Mouse (Mus musculus) intestine, embryonic 14.5 days (tissue): ENCODE data around the gene Slc36a1. TPM values are rescaled to one million over a fixed set of nuclear protein-coding genes. Genes with fewer than 3 reads are reported as not detected.

Source experiments
- ATAC-seq: fragments of 200-750 bp; cut with Nextera tagmentation; replicated peaks from 2 replicates; pipeline ENCODE4 v1.8.0; 2017; ENCODE audit warnings: low read depth, moderate number of reproducible peaks, moderate TSS enrichment, moderate library complexity; ENCODE audit not compliant: low FRiP score, low TSS enrichment
- DNase-seq: peaks from one replicate; pipeline ENCODE4 v3.0.0-alpha.2; 2018; ENCODE audit warnings: low spot score
- H3K27ac ChIP-seq: fragments of 300-500 bp; sonication (generic); 2 replicates; pipeline ENCODE4 v1.5.1; 2014; ENCODE audit warnings: low read depth, mild to moderate bottlenecking, control low read depth
- H3K27me3 ChIP-seq: fragments of 300-500 bp; sonication (generic); replicated peaks from 2 replicates; pipeline ENCODE4 v1.6.1; 2014; ENCODE audit warnings: low read length, control low read depth; ENCODE audit not compliant: control insufficient read depth, insufficient read depth
- H3K36me3 ChIP-seq: fragments of 300-500 bp; sonication (generic); 2 replicates; pipeline ENCODE4 v1.6.1; 2014; ENCODE audit warnings: low read length, control low read depth; ENCODE audit not compliant: control insufficient read depth, insufficient read depth
- H3K4me1 ChIP-seq: fragments of 300-500 bp; sonication (generic); replicated peaks from 2 replicates; pipeline ENCODE4 v1.6.1; 2014; ENCODE audit warnings: low read length, control low read depth, mixed read lengths; ENCODE audit not compliant: control insufficient read depth, insufficient read depth
- H3K4me2 ChIP-seq: fragments of 300-500 bp; sonication (generic); 2 replicates; pipeline ENCODE4 v1.6.1; 2014; ENCODE audit warnings: low read length
- H3K4me3 ChIP-seq: fragments of 300-500 bp; sonication (generic); 2 replicates; pipeline ENCODE4 v1.5.1; 2014; ENCODE audit warnings: low read depth, low read length, control low read depth, mixed read lengths
- H3K9ac ChIP-seq: fragments of 300-500 bp; sonication (generic); 2 replicates; pipeline ENCODE4 v1.6.1; 2014; ENCODE audit warnings: mild to moderate bottlenecking, low read length
- H3K9me3 ChIP-seq: fragments of 300-500 bp; sonication (generic); 2 replicates; pipeline ENCODE4 v1.6.1; 2016; ENCODE audit warnings: low read length, control low read depth; ENCODE audit not compliant: control insufficient read depth
- WGBS: fragments of 180-500 bp; shearing (Covaris S2); extraction: QIAGEN DNeasy Blood & Tissue Kit; methylation state at CpG from one replicate; pipeline ENCODE4 v1.1.7; 2014; 5-methylcytosine and 5-hydroxymethylcytosine counted together
- polyA plus RNA-seq: library from polyadenylated mRNA; unstranded; fragments of >200 nt; fragmentation: Nextera tagmentation; extraction: Ambion mirVana; gene quantifications from 2 replicates; pipeline ENCODE4 v1.2.1, GENCODE M21; 2014

Slc36a1 gene
- polyA plus RNA-seq, 1 experiment from 2014 or later: 2.9 TPM

- no peak for ATAC-seq
- 76% methylated on average over 3 of the region's 3 CpGs for WGBS
- DNase-seq: no peak
Observed at GRCm38 (mm10) chr11:55214978-55215377, 10.8 kb downstream of the Slc36a1 start.

GRCm38 (mm10) chr11:55216061-55216460 is 11.9 kb downstream of the Slc36a1 start:
- H3K4me2 ChIP-seq: no peak overlapping the region
- H3K36me3 ChIP-seq: peaks cover 9% of the 10 kb centered on the region; the same call in 1 of the 2 replicates
- no peak for ATAC-seq
- WGBS: 68% methylated on average over 3 of the region's 4 CpGs
- H3K4me3 ChIP-seq: no peak overlapping the region
- no peak for DNase-seq
- no peaks in the 10 kb centered on the region for H3K4me1 ChIP-seq
- H3K9ac ChIP-seq: no peak overlapping the region
- no peak overlapping the region for H3K27ac ChIP-seq
- H3K9me3 ChIP-seq: 0 out of 2 replicates have a peak, but pooled peaks cover 3% of the 10 kb centered on the region
- H3K27me3 ChIP-seq: no peaks in the 10 kb centered on the region

More at GRCm38 (mm10) chr11:55214978-55215377, 10.8 kb downstream of the Slc36a1 start:
- Histone ChIP-seq H3K27me3 (no peaks in the 10 kb centered on the region), H3K36me3 (peaks cover 5% of the 10 kb centered on the region; the same call in 1 of the 2 replicates), H3K4me3 (no peak overlapping the region), H3K4me1 (no peaks in the 10 kb centered on the region), H3K4me2 (no peak overlapping the region), H3K9ac (no peak overlapping the region), H3K9me3 (0 out of 2 replicates have a peak, but pooled peaks cover 3% of the 10 kb centered on the region), H3K27ac (no peak overlapping the region)

- Histone ChIP-seq H3K4me1 (no peaks in the 10 kb centered on the region), H3K27ac (no peak overlapping the region), H3K9ac (no peak overlapping the region), H3K9me3 (0 out of 2 replicates have a peak, but pooled peaks cover 3% of the 10 kb centered on the region), H3K36me3 (peaks cover 10% of the 10 kb centered on the region; the same call in 1 of the 2 replicates), H3K4me2 (no peak overlapping the region), H3K4me3 (no peak overlapping the region), H3K27me3 (no peaks in the 10 kb centered on the region)
- 38% methylated on average over 13 of the region's 13 CpGs for WGBS
- DNase-seq (no peak), ATAC-seq (no peak)
Observed at GRCm38 (mm10) chr11:55216830-55217229, 12.7 kb downstream of the Slc36a1 start.

GRCm38 (mm10) chr11:55217418-55217817 is 13.3 kb downstream of the Slc36a1 start:
- H3K4me2 ChIP-seq: no peak overlapping the region
- WGBS: 53% methylated on average over 4 of the region's 4 CpGs
- no peak overlapping the region for H3K4me3 ChIP-seq
- ATAC-seq (no peak), DNase-seq (no peak)
- H3K9me3 ChIP-seq: 0 out of 2 replicates have a peak, but pooled peaks cover 3% of the 10 kb centered on the region
- no peak overlapping the region for H3K9ac ChIP-seq
- no peaks in the 10 kb centered on the region for H3K27me3 ChIP-seq
- peaks cover 10% of the 10 kb centered on the region; the same call in 1 of the 2 replicates for H3K36me3 ChIP-seq
- H3K4me1 ChIP-seq: no peaks in the 10 kb centered on the region
- H3K27ac ChIP-seq: no peak overlapping the region

GRCm38 (mm10) chr11:55217880-55218279 is 13.7 kb downstream of the Slc36a1 start:
- ATAC-seq: no peak
- Histone ChIP-seq H3K27ac (no peak overlapping the region), H3K36me3 (peaks cover 10% of the 10 kb centered on the region; the same call in 1 of the 2 replicates), H3K4me3 (no peak overlapping the region), H3K27me3 (no peaks in the 10 kb centered on the region), H3K9ac (no peak overlapping the region), H3K4me2 (no peak overlapping the region), H3K4me1 (no peaks in the 10 kb centered on the region), H3K9me3 (0 out of 2 replicates have a peak, but pooled peaks cover 3% of the 10 kb centered on the region)
- WGBS: 84% methylated on average over 7 of the region's 7 CpGs
- DNase-seq: no peak

GRCm38 (mm10) chr11:55218473-55218872 is 14.3 kb downstream of the Slc36a1 start:
- Histone ChIP-seq H3K36me3 (peaks cover 12% of the 10 kb centered on the region; the same call in 1 of the 2 replicates), H3K9ac (no peak overlapping the region), H3K9me3 (no peaks in the 10 kb centered on the region), H3K27me3 (no peaks in the 10 kb centered on the region), H3K4me3 (no peak overlapping the region), H3K27ac (no peak overlapping the region), H3K4me2 (no peak overlapping the region), H3K4me1 (no peaks in the 10 kb centered on the region)
- ATAC-seq (no peak), DNase-seq (no peak)
- WGBS: 85% methylated on average over 3 of the region's 3 CpGs

GRCm38 (mm10) chr11:55221306-55221705 is 17.2 kb downstream of the Slc36a1 start:
- WGBS: 93% methylated on average over 7 of the region's 7 CpGs
- ATAC-seq (no peak), DNase-seq (no peak)
- Histone ChIP-seq H3K9ac (no peak overlapping the region), H3K4me2 (no peak overlapping the region), H3K9me3 (no peaks in the 10 kb centered on the region), H3K36me3 (peaks cover 23% of the 10 kb centered on the region; the same call in 1 of the 2 replicates), H3K27ac (no peak overlapping the region), H3K27me3 (no peaks in the 10 kb centered on the region), H3K4me1 (no peaks in the 10 kb centered on the region), H3K4me3 (no peak overlapping the region)

GRCm38 (mm10) chr11:55231034-55231433 is 26.9 kb downstream of the Slc36a1 start:
- Histone ChIP-seq H3K4me3 (no peak overlapping the region), H3K9me3 (no peaks in the 10 kb centered on the region), H3K36me3 (peaks cover 18% of the 10 kb centered on the region; the same call in 1 of the 2 replicates), H3K4me1 (no peaks in the 10 kb centered on the region), H3K9ac (no peak overlapping the region), H3K27ac (no peak overlapping the region), H3K27me3 (no peaks in the 10 kb centered on the region), H3K4me2 (no peak overlapping the region)
- DNase-seq: no peak
- 94% methylated on average over 6 of the region's 6 CpGs for WGBS
- ATAC-seq: no peak

- DNase-seq (no peak), ATAC-seq (no peak)
- no peaks in the 10 kb centered on the region for H3K4me1 ChIP-seq
- no peak overlapping the region for H3K4me3 ChIP-seq
- H3K9me3 ChIP-seq: no peaks in the 10 kb centered on the region
- WGBS: 80% methylated on average over 7 of the region's 7 CpGs
- H3K27me3 ChIP-seq: no peaks in the 10 kb centered on the region
- no peak overlapping the region for H3K4me2 ChIP-seq
- peaks cover 14% of the 10 kb centered on the region; the same call in 1 of the 2 replicates for H3K36me3 ChIP-seq
- H3K27ac ChIP-seq: no peak overlapping the region
- H3K9ac ChIP-seq: no peak overlapping the region
Observed at GRCm38 (mm10) chr11:55234288-55234687, 30.1 kb downstream of the Slc36a1 start.
